Mouse (Mus musculus) cerebellum, adult 2 months (tissue): ENCODE data around the gene Kcnj8. TPM values are rescaled to one million over a fixed set of nuclear protein-coding genes. Genes with fewer than 3 reads are reported as not detected.

Experiments
- DNase-seq, 2 experiments: peaks; one replicate each; pipeline ENCODE4 v3.0.0; 2021
- H3K27ac ChIP-seq: fragments of 200-500 bp; 2 replicates; pipeline ENCODE4 v1.5.1; 2012; ENCODE audit warnings: low read length, control low read depth, inconsistent platforms; ENCODE audit not compliant: insufficient read depth
- H3K27me3 ChIP-seq: fragments of 200-500 bp; 2 replicates; pipeline ENCODE4 v1.6.1; 2012; ENCODE audit warnings: inconsistent platforms, mild to moderate bottlenecking, low read length, moderate library complexity; ENCODE audit not compliant: control insufficient read depth, insufficient read depth
- H3K4me1 ChIP-seq: fragments of 200-500 bp; 2 replicates; pipeline ENCODE4 v1.6.1; 2011; ENCODE audit warnings: low read length; ENCODE audit not compliant: control insufficient read depth, insufficient read depth
- H3K4me3 ChIP-seq: fragments of 200-500 bp; replicated peaks from 2 replicates; pipeline ENCODE3; 2011; ENCODE audit warnings: mild to moderate bottlenecking, low read depth, low read length, control low read depth; ENCODE audit not compliant: insufficient read depth
- CTCF ChIP-seq: fragments of 200-500 bp; IDR thresholded peaks from 2 replicates; pipeline ENCODE4 v1.5.1; 2011; ENCODE audit warnings: low read depth, mild to moderate bottlenecking, control low read depth, low read length, moderate library complexity, borderline replicate concordance; ENCODE audit not compliant: insufficient read depth
- POLR2A ChIP-seq: fragments of 200-500 bp; IDR thresholded peaks from 2 replicates; pipeline ENCODE4 v1.6.1; 2011; ENCODE audit warnings: low read length, control low read depth, borderline replicate concordance; ENCODE audit not compliant: insufficient read depth
- WGBS: fragments of 180-500 bp; shearing (Covaris S2); methylation state at CpG from one replicate; pipeline ENCODE4 v1.1.7; 2018; 5-methylcytosine and 5-hydroxymethylcytosine counted together
- polyA plus RNA-seq: library from polyadenylated mRNA; depleted of rRNA; stranded (reverse); fragments of >200 nt; gene quantifications from 2 replicates; pipeline ENCODE4 v1.2.3, GENCODE M21; 2012

Gene Kcnj8
- polyA plus RNA-seq, 1 experiment: 6.1 TPM

DNA sequence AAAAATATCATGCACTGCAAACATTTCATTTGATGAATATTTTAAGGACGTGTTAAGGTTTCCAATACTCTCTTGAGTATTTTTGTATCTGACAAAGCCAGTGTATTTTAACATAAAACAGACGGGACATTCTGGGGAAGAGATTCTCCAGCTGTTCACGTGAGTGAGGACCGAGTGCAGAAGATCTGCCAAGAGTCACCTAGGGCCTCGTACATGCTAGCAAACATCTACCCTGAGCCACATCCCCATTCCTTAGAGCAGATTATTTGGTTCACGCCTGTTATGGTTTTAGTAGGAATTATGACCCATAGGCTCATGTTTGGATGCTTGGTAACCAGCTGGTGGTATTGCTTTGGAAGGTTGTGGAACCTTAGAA lies 28.6 kb downstream of the Kcnj8 start:
- no peak overlapping the region for H3K27ac ChIP-seq
- H3K4me1 ChIP-seq: no peaks in the 10 kb centered on the region
- no peak for TF ChIP-seq CTCF
- TF ChIP-seq POLR2A: no peak
- no peaks in the 10 kb centered on the region for H3K27me3 ChIP-seq
- H3K4me3 ChIP-seq: no peak overlapping the region
- WGBS: 84% methylated on average over 6 of the region's 6 CpGs
- DNase-seq: no peak

- no peak for TF ChIP-seq CTCF
- WGBS: 74% methylated on average over 8 of the region's 8 CpGs
- H3K27me3 ChIP-seq: no peaks in the 10 kb centered on the region
These were observed 29.2 kb downstream of the Kcnj8 start for GRCm38 (mm10) chr6:142542082-142542799.

GRCm38 (mm10) chr6:142540561-142541160 lies 30.8 kb downstream of the Kcnj8 start:
- no peaks in the 10 kb centered on the region for H3K27me3 ChIP-seq
- H3K4me3 ChIP-seq: no peak overlapping the region
- no peaks in the 10 kb centered on the region for H3K4me1 ChIP-seq
- no peak for DNase-seq
- WGBS: 83% methylated on average over 10 of the region's 10 CpGs
- no peak overlapping the region for H3K27ac ChIP-seq
- no peak for TF ChIP-seq CTCF
- no peak for TF ChIP-seq POLR2A

More at GRCm38 (mm10) chr6:142542082-142542799, 29.2 kb downstream of the Kcnj8 start:
- Histone ChIP-seq H3K4me3 (no peak overlapping the region), H3K4me1 (no peaks in the 10 kb centered on the region), H3K27ac (no peak overlapping the region)
- DNase-seq: no peak

DNA sequence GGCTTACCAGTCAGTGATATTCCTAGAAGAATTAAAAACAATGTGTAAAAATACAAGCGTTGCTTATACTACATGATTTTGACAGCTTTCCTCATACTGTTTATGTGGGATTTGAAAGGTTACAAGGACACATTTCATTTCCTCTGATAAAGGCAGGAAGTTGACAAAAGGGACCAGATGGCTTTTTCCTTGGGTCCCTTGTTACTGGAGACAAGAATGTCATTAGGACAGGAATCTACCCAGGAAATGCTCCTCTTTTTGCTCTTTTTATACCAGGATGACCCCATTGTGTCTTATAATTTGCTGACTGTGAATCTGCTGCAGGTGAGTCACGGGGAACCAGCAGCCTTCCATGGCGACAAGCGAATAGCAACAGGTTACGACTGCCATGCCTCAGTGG lies 31.3 kb downstream of the Kcnj8 start:
- H3K4me1 ChIP-seq: no peaks in the 10 kb centered on the region
- DNase-seq: no peak
- WGBS: 87% methylated on average over 5 of the region's 5 CpGs
- TF ChIP-seq POLR2A (no peak), CTCF (no peak)
- no peak overlapping the region for H3K4me3 ChIP-seq
- no peaks in the 10 kb centered on the region for H3K27me3 ChIP-seq
- no peak overlapping the region for H3K27ac ChIP-seq

GRCm38 (mm10) chr6:142538503-142538902 lies 32.9 kb downstream of the Kcnj8 start:
- TF ChIP-seq CTCF (no peak), POLR2A (no peak)
- WGBS: 64% methylated on average over 17 of the region's 17 CpGs
- H3K4me3 ChIP-seq: no peak overlapping the region
- no peaks in the 10 kb centered on the region for H3K4me1 ChIP-seq
- H3K27ac ChIP-seq: no peak overlapping the region
- no peak for DNase-seq
- no peaks in the 10 kb centered on the region for H3K27me3 ChIP-seq

DNA sequence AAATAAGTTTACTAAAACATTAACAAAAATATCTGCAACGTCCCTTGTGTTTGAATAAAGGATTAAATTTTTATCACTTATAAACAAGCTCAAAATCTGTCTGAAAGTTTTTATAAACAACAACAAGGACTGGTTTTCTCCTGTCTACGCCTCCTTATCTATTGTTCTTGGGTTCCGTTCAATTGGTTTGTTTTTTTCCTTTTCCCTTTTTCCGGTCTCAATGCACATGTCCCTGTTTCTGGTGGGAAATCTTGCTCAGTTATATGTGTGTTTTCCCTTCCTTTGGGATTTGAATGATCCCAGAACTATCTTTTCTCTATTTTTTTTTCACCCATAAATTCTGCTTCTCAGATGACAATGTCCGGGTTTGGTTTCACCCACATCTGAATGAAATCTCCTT lies 38.0 kb downstream of the Kcnj8 start:
- 84% methylated on average over 5 of the region's 5 CpGs for WGBS
- TF ChIP-seq CTCF: no peak
- no peak for TF ChIP-seq POLR2A

DNA sequence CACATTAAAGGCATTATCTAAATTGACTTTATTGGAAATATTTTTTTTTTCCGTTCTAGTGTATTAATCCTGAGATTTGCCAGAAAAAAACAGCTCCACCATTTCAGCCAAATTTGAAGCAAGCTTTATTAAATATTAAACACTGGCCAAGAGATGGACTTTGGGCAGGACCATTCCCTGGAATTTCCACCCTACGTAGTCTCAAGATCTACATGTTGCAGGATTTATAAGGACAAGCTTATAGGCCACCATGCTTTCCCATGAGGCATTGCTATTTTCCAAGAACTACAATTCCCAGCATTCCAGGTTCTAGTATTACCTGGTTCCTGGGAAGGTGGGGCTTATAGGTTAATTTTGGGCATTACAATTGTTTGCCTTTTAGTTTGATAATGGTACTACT lies 38.7 kb downstream of the Kcnj8 start:
- TF ChIP-seq CTCF: no peak
- no peak for TF ChIP-seq POLR2A
- DNase-seq: no peak
- WGBS: 93% methylated on average over 2 of the region's 2 CpGs
- Histone ChIP-seq H3K27me3 (no peaks in the 10 kb centered on the region), H3K4me3 (no peak overlapping the region), H3K4me1 (no peaks in the 10 kb centered on the region), H3K27ac (no peak overlapping the region)

More for the DNA sequence above, 38.0 kb downstream of the Kcnj8 start:
- H3K27me3 ChIP-seq: no peaks in the 10 kb centered on the region
- H3K4me3 ChIP-seq: no peak overlapping the region
- DNase-seq: no peak
- H3K4me1 ChIP-seq: no peaks in the 10 kb centered on the region
- no peak overlapping the region for H3K27ac ChIP-seq

DNA sequence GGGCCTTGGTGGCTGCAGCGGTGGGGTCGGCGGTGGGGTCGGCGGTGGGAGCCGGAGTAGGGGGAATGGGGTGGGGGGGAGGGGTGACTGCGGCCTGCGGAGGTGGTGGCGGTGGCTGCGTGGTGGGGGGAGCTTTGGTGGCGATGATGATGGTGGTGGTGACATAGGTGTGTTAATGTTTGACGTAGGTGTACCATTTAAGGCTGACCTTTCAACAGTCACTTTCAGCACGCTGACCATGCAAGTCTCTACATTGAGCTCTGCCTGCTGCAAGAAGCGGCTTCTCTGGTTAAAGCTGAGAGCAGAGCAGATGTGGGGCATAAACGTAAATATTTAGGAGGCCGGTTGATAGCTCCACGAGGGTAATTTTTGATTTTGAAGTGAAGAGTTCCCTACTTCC lies 39.3 kb downstream of the Kcnj8 start:
- no peak for TF ChIP-seq CTCF
- H3K4me1 ChIP-seq: no peaks in the 10 kb centered on the region
- H3K27me3 ChIP-seq: no peaks in the 10 kb centered on the region
- no peak for DNase-seq
- H3K27ac ChIP-seq: no peak overlapping the region
- 95% methylated on average over 17 of the region's 17 CpGs for WGBS
- H3K4me3 ChIP-seq: no peak overlapping the region

GRCm38 (mm10) chr6:142530378-142530777 lies 41.0 kb downstream of the Kcnj8 start:
- DNase-seq: no peak
- Histone ChIP-seq H3K27ac (no peak overlapping the region), H3K4me1 (no peaks in the 10 kb centered on the region), H3K27me3 (no peaks in the 10 kb centered on the region), H3K4me3 (no peak overlapping the region)
- TF ChIP-seq CTCF: no peak
- no peak for TF ChIP-seq POLR2A
- WGBS: 83% methylated on average over 5 of the region's 5 CpGs
